Mouse (Mus musculus) limb, embryonic 11.5 days (tissue): Measurements from ENCODE around the gene Wdr25. TPM values are rescaled to one million over a fixed set of nuclear protein-coding genes. Genes with fewer than 3 reads are reported as not detected.

ENCODE experiments used
- ATAC-seq: fragments of 200-750 bp; cut with Nextera tagmentation; 2 replicates; pipeline ENCODE4 v1.8.0; 2017; ENCODE audit warnings: low read depth; ENCODE audit not compliant: insufficient number of reproducible peaks, low FRiP score, low TSS enrichment
- DNase-seq: peaks from one replicate; pipeline ENCODE4 v3.0.0-alpha.2; 2015; ENCODE audit warnings: low spot score
- H3K27ac ChIP-seq: fragments of 300-500 bp; sonication (generic); replicated peaks from 2 replicates; pipeline ENCODE4 v1.5.1; 2014; ENCODE audit warnings: low read depth, mild to moderate bottlenecking, low read length
- H3K27me3 ChIP-seq: fragments of 300-500 bp; sonication (generic); 2 replicates; pipeline ENCODE4 v1.6.1; 2014; ENCODE audit warnings: mild to moderate bottlenecking, low read length, mixed read lengths; ENCODE audit not compliant: control insufficient read depth, insufficient read depth
- H3K36me3 ChIP-seq: fragments of 300-500 bp; sonication (generic); 2 replicates; pipeline ENCODE4 v1.6.1; 2014; ENCODE audit warnings: mild to moderate bottlenecking, low read length, moderate library complexity, mixed read lengths; ENCODE audit not compliant: control insufficient read depth, insufficient read depth
- H3K4me1 ChIP-seq: fragments of 300-500 bp; sonication (generic); 2 replicates; pipeline ENCODE4 v1.6.1; 2014; ENCODE audit warnings: low read length, mixed read lengths; ENCODE audit not compliant: control insufficient read depth, insufficient read depth
- H3K4me2 ChIP-seq: fragments of 300-500 bp; sonication (generic); 2 replicates; pipeline ENCODE4 v1.6.1; 2014; ENCODE audit warnings: low read depth, mild to moderate bottlenecking, moderate library complexity; ENCODE audit not compliant: severe bottlenecking
- H3K4me3 ChIP-seq: fragments of 300-500 bp; sonication (generic); 2 replicates; pipeline ENCODE4 v1.5.1; 2014; ENCODE audit warnings: low read depth, low read length
- H3K9ac ChIP-seq: fragments of 300-500 bp; sonication (generic); 2 replicates; pipeline ENCODE4 v1.6.1; 2014; ENCODE audit warnings: mild to moderate bottlenecking, low read length
- H3K9me3 ChIP-seq: fragments of 300-500 bp; sonication (generic); 2 replicates; pipeline ENCODE4 v1.6.1; 2016; ENCODE audit warnings: low read length; ENCODE audit not compliant: control insufficient read depth
- WGBS: fragments of 180-500 bp; shearing (Covaris S2); extraction: QIAGEN DNeasy Blood & Tissue Kit; methylation state at CpG from one replicate; pipeline ENCODE4 v1.1.7; 2014; 5-methylcytosine and 5-hydroxymethylcytosine counted together
- polyA plus RNA-seq: library from polyadenylated mRNA; unstranded; fragments of >200 nt; fragmentation: Nextera tagmentation; extraction: Ambion mirVana; gene quantifications from 2 replicates; pipeline ENCODE4 v1.2.1, GENCODE M21; 2014

Wdr25 gene
- polyA plus RNA-seq, 1 experiment from 2014 or later: 4.9 TPM

DNA sequence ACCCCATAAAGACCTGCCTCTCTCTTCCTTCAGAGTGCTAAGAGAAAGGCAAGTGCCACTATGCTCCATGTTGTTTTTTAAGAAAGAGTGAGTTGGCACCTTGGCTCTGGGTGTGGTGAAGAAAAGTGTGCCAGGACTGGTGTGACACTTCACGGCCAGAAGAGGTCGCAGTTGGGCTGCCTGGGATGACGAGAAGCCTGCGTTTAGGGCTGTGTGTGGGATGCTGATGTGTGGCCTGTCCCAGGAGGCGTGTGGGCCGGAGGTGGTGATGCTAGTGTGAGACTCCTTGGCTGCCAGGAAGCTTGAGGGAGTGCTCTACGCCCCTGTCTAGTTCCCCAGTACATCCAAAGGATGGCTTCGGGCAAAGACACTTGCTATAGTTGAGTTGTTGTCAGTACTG is 9.5 kb downstream of the Wdr25 start:
- no peak for ATAC-seq
- 17% methylated on average over 8 of the region's 8 CpGs for WGBS
- no peak overlapping the region for H3K27ac ChIP-seq

DNA sequence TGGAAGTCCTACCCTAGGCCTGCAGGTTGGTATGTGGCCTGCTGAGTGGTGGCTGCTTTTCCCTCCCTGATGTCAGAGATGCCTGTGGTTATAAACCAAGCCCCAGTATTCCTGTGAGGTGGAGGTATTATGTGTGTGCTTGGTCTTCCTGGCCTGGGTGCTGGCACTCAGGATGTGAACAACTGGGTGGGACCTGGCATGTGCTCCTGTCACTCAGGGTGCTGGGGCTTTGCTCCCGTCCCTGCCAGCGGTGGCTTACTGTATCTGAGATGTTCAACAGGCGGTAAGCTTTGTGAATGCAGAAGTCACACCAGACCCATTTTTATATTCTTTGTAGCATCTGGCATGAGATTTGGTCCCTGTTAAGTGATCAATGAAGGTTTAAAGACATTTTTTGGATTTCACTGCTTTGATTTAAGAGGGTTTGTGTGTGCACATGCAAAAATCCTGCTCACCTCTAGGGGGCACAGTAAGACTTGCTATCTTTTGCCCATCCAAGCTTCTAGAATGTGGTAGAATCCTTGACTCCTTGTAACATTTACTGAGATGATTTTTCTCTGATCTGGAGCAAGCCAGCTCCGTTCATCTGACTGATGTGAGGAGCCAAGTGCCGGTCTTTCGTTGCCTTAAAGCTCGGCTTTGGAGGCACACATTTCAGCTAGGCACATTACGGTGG is 10.3 kb downstream of the Wdr25 start:
- DNase-seq (peak; percentile 74), ATAC-seq (no peak)
- Histone ChIP-seq H3K9me3 (no peaks in the 10 kb centered on the region), H3K4me1 (peaks cover 3% of the 10 kb centered on the region; the same call in 1 of the 2 replicates), H3K9ac (no peak overlapping the region), H3K27ac (no peak overlapping the region), H3K4me2 (no peak overlapping the region), H3K36me3 (no peaks in the 10 kb centered on the region), H3K27me3 (no peaks in the 10 kb centered on the region), H3K4me3 (no peak overlapping the region)
- WGBS: 88% methylated on average over 8 of the region's 8 CpGs

More for the DNA sequence above, 9.5 kb downstream of the Wdr25 start:
- H3K9ac ChIP-seq: no peak overlapping the region
- H3K4me1 ChIP-seq: peaks cover 3% of the 10 kb centered on the region; the same call in 1 of the 2 replicates
- DNase-seq: peak; percentile 77
- no peaks in the 10 kb centered on the region for H3K36me3 ChIP-seq
- H3K4me2 ChIP-seq: no peak overlapping the region
- no peaks in the 10 kb centered on the region for H3K9me3 ChIP-seq
- no peak overlapping the region for H3K4me3 ChIP-seq
- no peaks in the 10 kb centered on the region for H3K27me3 ChIP-seq

DNA sequence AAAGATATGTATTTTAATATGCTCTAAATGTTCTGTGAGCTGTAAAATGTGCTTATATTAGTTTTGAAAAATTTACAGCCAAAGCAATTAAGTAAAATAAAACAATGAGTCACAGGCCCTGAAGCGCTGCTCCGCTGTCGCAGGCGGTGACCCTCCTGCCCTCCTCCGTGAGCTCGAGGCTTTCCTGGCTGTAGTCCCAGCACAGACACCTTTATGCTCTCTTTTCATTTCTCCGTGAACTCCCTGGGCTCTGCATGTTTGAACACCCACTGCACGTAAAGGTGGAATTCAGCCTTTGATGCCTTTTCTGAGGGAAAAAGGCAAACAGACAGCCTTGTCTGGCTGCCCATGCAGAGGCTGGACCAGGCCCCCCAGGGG is 10.8 kb downstream of the Wdr25 start:
- H3K4me2 ChIP-seq: no peak overlapping the region

GRCm38 (mm10) chr12:108905620-108906302 is 12.3 kb downstream of the Wdr25 start:
- Histone ChIP-seq H3K9ac (no peak overlapping the region), H3K9me3 (no peaks in the 10 kb centered on the region), H3K27me3 (no peaks in the 10 kb centered on the region), H3K4me1 (peaks cover 6% of the 10 kb centered on the region; the same call in 1 of the 2 replicates), H3K4me2 (no peak overlapping the region), H3K4me3 (no peak overlapping the region), H3K27ac (no peak overlapping the region), H3K36me3 (no peaks in the 10 kb centered on the region)
- ATAC-seq (no peak), DNase-seq (no peak)
- WGBS: 50% methylated on average over 14 of the region's 14 CpGs

More for the DNA sequence above, 10.8 kb downstream of the Wdr25 start:
- no peak for ATAC-seq
- peaks cover 6% of the 10 kb centered on the region; the same call in 1 of the 2 replicates for H3K4me1 ChIP-seq
- no peak for DNase-seq
- H3K36me3 ChIP-seq: no peaks in the 10 kb centered on the region
- no peak overlapping the region for H3K9ac ChIP-seq
- no peaks in the 10 kb centered on the region for H3K9me3 ChIP-seq
- no peak overlapping the region for H3K27ac ChIP-seq
- H3K27me3 ChIP-seq: no peaks in the 10 kb centered on the region
- no peak overlapping the region for H3K4me3 ChIP-seq
- WGBS: 56% methylated on average over 8 of the region's 8 CpGs

DNA sequence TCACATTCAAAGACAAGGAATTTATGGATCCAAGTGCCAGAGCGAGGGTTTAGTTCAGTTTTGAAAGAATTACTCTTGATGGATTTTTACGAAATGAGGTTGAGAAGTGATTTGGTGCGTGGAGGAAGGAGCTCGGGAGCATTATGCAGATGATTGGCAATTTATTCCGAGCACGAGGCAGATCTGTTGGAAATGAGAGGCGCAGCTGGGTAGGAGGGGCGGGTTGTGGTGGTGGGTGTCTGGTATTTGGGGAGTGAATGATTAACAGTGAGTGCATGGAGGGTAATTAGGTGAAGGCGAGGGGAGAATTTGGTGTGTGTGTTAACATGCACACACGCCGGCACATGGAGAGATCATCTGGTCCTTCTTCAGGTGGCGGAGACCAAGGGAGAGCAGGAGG is 13.0 kb downstream of the Wdr25 start:
- H3K4me1 ChIP-seq: peaks cover 6% of the 10 kb centered on the region; the same call in 1 of the 2 replicates

DNA sequence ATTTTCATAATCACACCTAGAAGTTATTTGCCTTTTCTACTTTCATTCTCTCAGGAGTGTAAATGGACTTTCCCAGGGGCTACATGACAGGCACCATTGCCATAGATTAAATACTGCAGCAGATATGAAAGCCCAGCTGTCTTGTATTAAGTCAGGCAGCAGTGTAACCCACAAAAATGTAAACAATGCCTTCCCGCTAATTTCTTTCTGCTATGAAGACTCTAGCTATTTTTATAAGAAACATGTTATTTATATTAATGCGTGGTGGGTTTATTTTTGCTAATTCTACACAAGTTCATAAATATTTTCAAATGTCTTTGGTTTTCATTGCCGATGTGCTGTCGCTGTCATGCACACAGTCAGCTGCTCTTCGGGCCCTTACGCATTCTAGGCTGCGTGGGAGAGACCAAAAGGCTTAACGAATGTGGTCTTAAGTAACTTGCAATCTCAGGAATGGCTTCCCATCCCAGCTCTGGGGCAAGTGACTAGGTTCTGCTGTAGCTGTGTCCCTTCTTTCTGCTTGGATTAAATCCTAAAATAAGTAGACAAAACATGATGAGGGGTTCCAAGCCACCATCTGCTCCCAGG is 16.5 kb downstream of the Wdr25 start:
- Histone ChIP-seq H3K9ac (no peak overlapping the region), H3K4me1 (peaks cover 24% of the 10 kb centered on the region), H3K4me2 (no peak overlapping the region), H3K27ac (no peak overlapping the region), H3K9me3 (no peaks in the 10 kb centered on the region), H3K27me3 (no peaks in the 10 kb centered on the region), H3K36me3 (no peaks in the 10 kb centered on the region; the same call in 1 of the 2 replicates), H3K4me3 (no peak overlapping the region)
- no peak for ATAC-seq
- WGBS: 85% methylated on average over 8 of the region's 8 CpGs
- DNase-seq: no peak

More for the DNA sequence above, 13.0 kb downstream of the Wdr25 start:
- no peaks in the 10 kb centered on the region for H3K36me3 ChIP-seq
- H3K9me3 ChIP-seq: no peaks in the 10 kb centered on the region
- no peak overlapping the region for H3K9ac ChIP-seq
- H3K4me2 ChIP-seq: no peak overlapping the region
- WGBS: 66% methylated on average over 12 of the region's 12 CpGs
- ATAC-seq (no peak), DNase-seq (no peak)
- no peaks in the 10 kb centered on the region for H3K27me3 ChIP-seq
- no peak overlapping the region for H3K4me3 ChIP-seq
- no peak overlapping the region for H3K27ac ChIP-seq

- Histone ChIP-seq H3K9ac (no peak overlapping the region), H3K4me1 (peaks cover 42% of the 10 kb centered on the region), H3K36me3 (no peaks in the 10 kb centered on the region; the same call in 1 of the 2 replicates), H3K4me2 (no peak overlapping the region), H3K9me3 (no peaks in the 10 kb centered on the region), H3K27me3 (no peaks in the 10 kb centered on the region), H3K4me3 (no peak overlapping the region), H3K27ac (no peak overlapping the region)
- WGBS: 91% methylated on average over 2 of the region's 2 CpGs
- ATAC-seq: no peak
- DNase-seq: no peak
Observed at GRCm38 (mm10) chr12:108912442-108912841, 19.0 kb downstream of the Wdr25 start.

DNA sequence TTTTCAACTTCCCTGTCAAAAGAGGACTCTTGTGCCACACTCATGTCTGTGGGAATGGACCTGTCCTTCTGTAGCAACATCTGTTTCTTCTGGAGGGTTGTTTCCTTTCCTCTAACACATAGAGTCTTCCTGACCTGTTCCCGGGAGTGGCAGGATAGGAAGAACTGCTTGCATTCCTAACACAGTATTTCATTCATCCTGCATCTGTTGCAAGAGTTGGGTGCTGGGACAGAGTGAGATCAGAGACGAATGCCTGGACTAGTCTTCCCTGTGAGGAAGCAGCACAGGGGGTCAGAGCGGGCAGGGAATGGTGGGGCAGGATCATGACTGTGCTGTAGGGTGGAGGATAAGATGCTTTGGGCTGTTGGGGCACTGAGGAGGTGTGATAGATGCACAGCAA is 20.8 kb downstream of the Wdr25 start:
- Histone ChIP-seq H3K9me3 (no peaks in the 10 kb centered on the region), H3K27me3 (no peaks in the 10 kb centered on the region), H3K36me3 (no peaks in the 10 kb centered on the region; the same call in 1 of the 2 replicates), H3K27ac (peak overlapping the region; percentile 75), H3K4me1 (peaks cover 50% of the 10 kb centered on the region), H3K4me2 (peak overlapping the region; percentile 22; the same call in 1 of the 2 replicates), H3K9ac (0 out of 2 replicates have a peak overlapping the region, but pooled peaks have one; percentile 23), H3K4me3 (no peak overlapping the region)
- ATAC-seq: no peak
- no peak for DNase-seq
- WGBS: 45% methylated on average over 3 of the region's 3 CpGs
